Mouse (Mus musculus) neural tube, embryonic 15.5 days (tissue): Measurements from ENCODE around the gene Terb1. TPM values are rescaled to one million over a fixed set of nuclear protein-coding genes. Genes with fewer than 3 reads are reported as not detected.

Experiments used
- ATAC-seq: fragments of 200-750 bp; cut with Nextera tagmentation; 2 replicates; pipeline ENCODE4 v1.8.0; 2017; ENCODE audit warnings: mild to moderate bottlenecking, moderate TSS enrichment, moderate library complexity; ENCODE audit not compliant: low FRiP score
- H3K27ac ChIP-seq: fragments of 300-500 bp; sonication (generic); replicated peaks from 2 replicates; pipeline ENCODE4 v1.5.1; 2015; ENCODE audit warnings: mild to moderate bottlenecking, inconsistent platforms
- H3K27me3 ChIP-seq: fragments of 300-500 bp; sonication (generic); replicated peaks from 2 replicates; pipeline ENCODE4 v1.6.1; 2015; ENCODE audit warnings: inconsistent platforms
- H3K36me3 ChIP-seq: fragments of 300-500 bp; sonication (generic); 2 replicates; pipeline ENCODE4 v1.6.1; 2015; ENCODE audit warnings: inconsistent platforms
- H3K4me1 ChIP-seq: fragments of 300-500 bp; sonication (generic); 2 replicates; pipeline ENCODE4 v1.6.1; 2015; ENCODE audit warnings: inconsistent platforms
- H3K4me2 ChIP-seq: fragments of 300-500 bp; sonication (generic); 2 replicates; pipeline ENCODE4 v1.6.1; 2015; ENCODE audit warnings: inconsistent platforms, mild to moderate bottlenecking, moderate library complexity
- H3K4me3 ChIP-seq: fragments of 300-500 bp; sonication (generic); replicated peaks from 2 replicates; pipeline ENCODE4 v1.5.1; 2015; ENCODE audit warnings: mild to moderate bottlenecking, inconsistent platforms
- H3K9ac ChIP-seq: fragments of 300-500 bp; sonication (generic); replicated peaks from 2 replicates; pipeline ENCODE4 v1.6.1; 2015; ENCODE audit warnings: mild to moderate bottlenecking, inconsistent platforms
- H3K9me3 ChIP-seq: fragments of 300-500 bp; sonication (generic); replicated peaks from 2 replicates; pipeline ENCODE4 v1.6.1; 2016; ENCODE audit warnings: inconsistent platforms
- WGBS: fragments of 180-500 bp; shearing (Covaris S2); methylation state at CpG from one replicate; pipeline ENCODE4 v1.1.7; 2015; ENCODE audit warnings: mixed read lengths; 5-methylcytosine and 5-hydroxymethylcytosine counted together
- polyA plus RNA-seq: library from polyadenylated mRNA; unstranded; fragments of >200 nt; fragmentation: Nextera tagmentation; extraction: Ambion mirVana; gene quantifications from 2 replicates; pipeline ENCODE4 v1.2.1, GENCODE M21; 2015

Gene Terb1
- polyA plus RNA-seq, 1 experiment from 2014 or later: 0.97 TPM

- Histone ChIP-seq H3K4me2 (no peak overlapping the region), H3K9me3 (no peaks in the 10 kb centered on the region), H3K9ac (no peak overlapping the region), H3K27ac (no peak overlapping the region), H3K4me1 (peaks cover 24% of the 10 kb centered on the region), H3K4me3 (no peak overlapping the region), H3K36me3 (peaks cover 90% of the 10 kb centered on the region), H3K27me3 (no peaks in the 10 kb centered on the region)
- ATAC-seq: no peak
- WGBS: 91% methylated on average over 5 of the region's 5 CpGs
Measured at GRCm38 (mm10) chr8:104433191-104433842, 76.4 kb downstream of the Terb1 start.

DNA sequence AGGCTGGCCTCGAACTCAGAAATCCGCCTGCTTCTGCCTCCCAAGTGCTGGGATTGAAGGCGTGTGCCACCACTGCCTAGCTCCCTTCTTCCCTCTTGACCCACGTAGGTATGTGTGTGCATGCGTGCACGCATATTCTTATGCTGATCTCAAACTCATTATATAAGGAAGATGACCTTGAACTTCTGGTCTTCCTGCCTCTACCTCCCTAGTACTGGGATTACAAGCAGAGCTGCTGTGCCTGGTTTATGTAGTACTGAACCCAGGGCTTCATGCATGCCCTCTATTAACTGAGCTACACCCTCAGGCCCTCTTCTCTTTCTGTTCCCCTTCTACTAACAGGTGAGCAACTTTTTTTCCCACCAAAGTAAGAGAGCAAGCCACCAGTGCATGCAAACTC is 77.1 kb downstream of the Terb1 start:
- ATAC-seq: no peak
- WGBS: 98% methylated on average over 6 of the region's 6 CpGs

GRCm38 (mm10) chr8:104430230-104430629 is 79.5 kb downstream of the Terb1 start:
- 87% methylated on average over 7 of the region's 7 CpGs for WGBS
- Histone ChIP-seq H3K9me3 (no peaks in the 10 kb centered on the region), H3K36me3 (peaks cover 94% of the 10 kb centered on the region)

More for the DNA sequence above, 77.1 kb downstream of the Terb1 start:
- Histone ChIP-seq H3K4me3 (no peak overlapping the region), H3K36me3 (peaks cover 94% of the 10 kb centered on the region), H3K4me2 (no peak overlapping the region), H3K9me3 (no peaks in the 10 kb centered on the region), H3K4me1 (peaks cover 24% of the 10 kb centered on the region), H3K27me3 (no peaks in the 10 kb centered on the region), H3K9ac (no peak overlapping the region), H3K27ac (no peak overlapping the region)

DNA sequence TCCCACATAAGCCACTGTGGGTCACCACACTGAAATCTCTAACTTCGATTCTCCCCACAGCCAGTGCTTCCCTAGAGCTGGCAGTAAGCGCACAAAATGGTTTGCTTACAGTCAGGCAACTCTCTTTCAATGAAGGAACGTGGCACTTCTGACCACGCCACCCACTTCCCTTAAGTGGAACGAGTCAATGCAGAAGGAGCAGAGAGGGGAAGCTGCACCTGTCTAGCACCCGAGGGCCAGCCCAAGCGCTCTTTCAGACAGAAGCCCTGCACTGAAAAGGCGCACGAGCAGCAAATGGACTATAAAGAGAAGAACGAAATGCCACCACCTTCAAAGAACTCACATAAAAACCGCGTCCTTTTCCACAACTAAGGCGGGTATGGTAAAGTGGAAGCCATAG is 82.0 kb downstream of the Terb1 start:
- Histone ChIP-seq H3K27me3 (no peaks in the 10 kb centered on the region), H3K36me3 (peaks cover 93% of the 10 kb centered on the region), H3K9me3 (no peaks in the 10 kb centered on the region), H3K27ac (no peak overlapping the region), H3K9ac (no peak overlapping the region), H3K4me2 (no peak overlapping the region), H3K4me3 (no peak overlapping the region), H3K4me1 (no peaks in the 10 kb centered on the region)
- ATAC-seq: no peak
- WGBS: 90% methylated on average over 13 of the region's 13 CpGs

More at GRCm38 (mm10) chr8:104430230-104430629, 79.5 kb downstream of the Terb1 start:
- no peak for ATAC-seq
- Histone ChIP-seq H3K4me2 (no peak overlapping the region), H3K4me1 (peaks cover 8% of the 10 kb centered on the region), H3K27ac (no peak overlapping the region), H3K27me3 (no peaks in the 10 kb centered on the region), H3K4me3 (no peak overlapping the region), H3K9ac (no peak overlapping the region)

- Histone ChIP-seq H3K27me3 (no peaks in the 10 kb centered on the region), H3K9ac (no peak overlapping the region), H3K36me3 (peaks cover 92% of the 10 kb centered on the region), H3K4me2 (no peak overlapping the region), H3K9me3 (no peaks in the 10 kb centered on the region), H3K4me3 (no peak overlapping the region), H3K27ac (no peak overlapping the region), H3K4me1 (no peaks in the 10 kb centered on the region)
- WGBS: 94% methylated on average over 6 of the region's 6 CpGs
- no peak for ATAC-seq
Measured at GRCm38 (mm10) chr8:104422313-104422712, 87.4 kb downstream of the Terb1 start.

GRCm38 (mm10) chr8:104416022-104416421 is 93.7 kb downstream of the Terb1 start:
- Histone ChIP-seq H3K9ac (no peak overlapping the region), H3K4me1 (no peaks in the 10 kb centered on the region), H3K27ac (no peak overlapping the region), H3K36me3 (peaks cover 35% of the 10 kb centered on the region), H3K9me3 (no peaks in the 10 kb centered on the region), H3K4me2 (no peak overlapping the region), H3K4me3 (no peak overlapping the region), H3K27me3 (no peaks in the 10 kb centered on the region)
- 76% methylated on average over 6 of the region's 6 CpGs for WGBS
- no peak for ATAC-seq

DNA sequence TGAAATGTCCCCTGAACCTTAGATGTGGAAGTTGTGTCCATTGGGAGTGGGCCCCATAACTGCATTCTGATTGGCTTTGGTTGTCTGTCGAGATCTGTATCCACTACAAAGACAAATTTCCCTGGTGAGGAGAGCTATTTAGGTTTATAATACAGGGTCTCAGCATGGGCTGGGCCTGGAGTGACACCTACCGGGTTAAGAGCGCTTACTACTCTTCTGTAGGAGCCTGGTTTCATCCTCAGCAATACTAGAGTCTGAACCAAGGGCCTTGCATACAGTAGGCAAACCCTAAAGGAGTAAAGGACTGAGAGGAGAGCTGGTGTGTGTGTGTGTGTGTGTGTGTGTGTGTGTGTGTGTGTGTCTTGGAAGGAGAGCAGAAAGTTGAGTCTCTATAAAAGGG is 95.5 kb downstream of the Terb1 start:
- Histone ChIP-seq H3K27ac (no peak overlapping the region), H3K4me1 (no peaks in the 10 kb centered on the region), H3K4me3 (no peak overlapping the region), H3K4me2 (no peak overlapping the region), H3K27me3 (no peaks in the 10 kb centered on the region), H3K9ac (no peak overlapping the region), H3K36me3 (peaks cover 17% of the 10 kb centered on the region), H3K9me3 (no peaks in the 10 kb centered on the region)
- WGBS: 44% methylated on average over 3 of the region's 3 CpGs
- ATAC-seq: peak; percentile 56

- Histone ChIP-seq H3K27ac (no peak overlapping the region), H3K9ac (no peak overlapping the region), H3K9me3 (no peaks in the 10 kb centered on the region), H3K4me3 (no peak overlapping the region), H3K4me1 (no peaks in the 10 kb centered on the region), H3K36me3 (peaks cover 13% of the 10 kb centered on the region), H3K27me3 (no peaks in the 10 kb centered on the region), H3K4me2 (no peak overlapping the region)
- 0 out of 2 replicates have a peak, but pooled peaks have one; percentile 6 for ATAC-seq
- WGBS: 86% methylated on average over 4 of the region's 4 CpGs
Measured at GRCm38 (mm10) chr8:104413770-104414169, 95.9 kb downstream of the Terb1 start.

DNA sequence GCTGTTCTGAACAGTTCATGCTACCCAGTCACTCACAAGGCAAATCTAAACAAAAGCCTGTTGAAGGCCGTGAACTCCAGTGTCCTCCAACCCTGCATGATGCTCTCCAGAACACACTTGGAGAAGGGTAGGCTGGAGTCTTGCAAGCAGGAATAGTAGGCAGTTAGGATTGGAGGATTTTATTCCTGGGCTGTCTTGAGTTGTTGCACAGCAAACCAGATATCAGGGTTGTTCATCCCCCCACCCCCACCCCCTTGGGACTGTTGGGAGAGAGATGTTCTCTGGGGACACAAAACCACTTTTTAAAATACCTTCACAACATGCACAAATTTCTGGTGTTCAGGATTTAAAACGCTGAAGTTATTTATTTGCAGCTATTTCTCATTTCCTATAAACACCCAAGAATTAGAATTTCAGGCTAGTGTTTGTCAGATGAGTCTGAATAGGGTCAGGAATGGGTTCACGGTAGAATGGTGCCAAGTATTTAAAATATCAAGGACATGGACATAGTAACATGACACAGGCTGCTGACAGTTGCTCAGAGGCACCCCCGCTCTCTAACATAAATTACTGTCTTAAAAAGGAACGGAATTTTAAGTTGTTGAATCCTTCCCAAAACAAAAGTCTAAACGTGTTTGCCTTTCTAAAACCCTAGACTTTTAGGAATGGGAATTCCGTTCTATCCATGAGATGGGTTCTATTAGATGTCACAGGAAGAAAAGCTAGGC is 96.7 kb downstream of the Terb1 start:
- H3K4me3 ChIP-seq: no peak overlapping the region
- H3K36me3 ChIP-seq: peaks cover 7% of the 10 kb centered on the region; the same call in 1 of the 2 replicates
- no peaks in the 10 kb centered on the region for H3K4me1 ChIP-seq
- H3K4me2 ChIP-seq: no peak overlapping the region
- no peak overlapping the region for H3K9ac ChIP-seq
- H3K27ac ChIP-seq: no peak overlapping the region
- ATAC-seq: no peak
- WGBS: 75% methylated on average over 7 of the region's 7 CpGs
- no peaks in the 10 kb centered on the region for H3K9me3 ChIP-seq
- no peaks in the 10 kb centered on the region for H3K27me3 ChIP-seq

- 86% methylated on average over 3 of the region's 3 CpGs for WGBS
- Histone ChIP-seq H3K9me3 (no peaks in the 10 kb centered on the region), H3K4me3 (no peak overlapping the region), H3K36me3 (no peaks in the 10 kb centered on the region), H3K4me1 (no peaks in the 10 kb centered on the region), H3K27ac (no peak overlapping the region), H3K27me3 (no peaks in the 10 kb centered on the region), H3K9ac (no peak overlapping the region), H3K4me2 (no peak overlapping the region)
- no peak for ATAC-seq
Measured at GRCm38 (mm10) chr8:104411972-104412371, 97.7 kb downstream of the Terb1 start.

- H3K9ac ChIP-seq: no peak overlapping the region
- H3K27me3 ChIP-seq: no peaks in the 10 kb centered on the region
- no peaks in the 10 kb centered on the region for H3K36me3 ChIP-seq
- no peaks in the 10 kb centered on the region for H3K9me3 ChIP-seq
- no peak overlapping the region for H3K4me3 ChIP-seq
- H3K4me1 ChIP-seq: no peaks in the 10 kb centered on the region
- 93% methylated on average over 3 of the region's 3 CpGs for whole genome bisulfite sequencing
- H3K4me2 ChIP-seq: no peak overlapping the region
- no peak overlapping the region for H3K27ac ChIP-seq
- no peak for ATAC-seq
Measured at GRCm38 (mm10) chr8:104411468-104411867, 98.2 kb downstream of the Terb1 start.

DNA sequence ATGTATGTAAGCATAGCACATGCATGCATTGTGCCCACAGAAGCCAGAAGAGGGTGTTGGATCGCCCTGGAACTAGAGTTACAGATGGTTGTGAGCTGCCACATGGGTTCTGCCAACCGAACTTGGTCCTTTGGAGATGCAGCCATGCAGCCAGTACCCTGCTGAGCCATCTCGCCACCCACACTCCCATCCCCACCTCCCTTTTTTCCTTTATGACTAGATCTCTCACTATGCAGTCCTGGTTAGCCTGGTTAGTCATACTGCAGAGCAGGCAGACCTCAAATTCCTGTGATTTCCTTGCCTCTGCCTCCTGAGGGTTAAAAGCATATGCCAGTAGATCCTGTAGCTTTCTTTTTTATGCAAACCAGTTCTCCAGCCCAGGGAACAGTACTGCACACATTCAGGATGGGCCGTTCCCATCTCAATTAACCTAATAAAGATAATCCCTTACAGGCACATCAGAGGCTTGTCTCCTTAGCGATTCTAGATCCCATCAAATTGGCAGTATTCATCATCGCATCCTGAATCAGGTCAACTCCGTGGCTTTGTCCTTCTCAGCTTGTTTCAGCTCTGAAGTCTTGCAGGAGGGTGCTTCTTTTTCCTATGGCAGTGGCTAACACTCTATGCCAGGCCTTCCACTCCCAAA is 99.0 kb downstream of the Terb1 start:
- no peaks in the 10 kb centered on the region for H3K4me1 ChIP-seq
- H3K4me3 ChIP-seq: no peak overlapping the region
- H3K9ac ChIP-seq: no peak overlapping the region
- no peak for ATAC-seq
- H3K27ac ChIP-seq: no peak overlapping the region
- no peaks in the 10 kb centered on the region for H3K9me3 ChIP-seq
- H3K27me3 ChIP-seq: no peaks in the 10 kb centered on the region
- WGBS: 49% methylated on average over 7 of the region's 7 CpGs
- H3K4me2 ChIP-seq: no peak overlapping the region
- H3K36me3 ChIP-seq: no peaks in the 10 kb centered on the region
